Mouse (Mus musculus) liver, postnatal 0 days (tissue): ENCODE data around the gene Slirp.

Experiments used
- CTCF ChIP-seq: sonication (generic); IDR thresholded peaks from 2 replicates; pipeline ENCODE4 v1.5.1; 2016; ENCODE audit warnings: antibody characterized with exemption, low read depth
- EP300 ChIP-seq: IDR thresholded peaks from 2 replicates; pipeline ENCODE4 v1.6.1; 2016; ENCODE audit warnings: antibody characterized with exemption, low read depth, mild to moderate bottlenecking

- TF ChIP-seq CTCF: no peak
- no peak for TF ChIP-seq EP300
Observed at GRCm38 (mm10) chr12:87474756-87475155, 31.1 kb downstream of the Slirp start.
